Mouse (Mus musculus) splenic B cell, adult 2 months (primary cell): Measurements from ENCODE around the gene Zbtb3.
"Not testable (repeated sequence)": the region's sequence is repeated elsewhere in the genome, so short reads cannot be mapped to it uniquely, and the experiment has no call there.

Experiments used
- DNase-seq: peaks from one replicate; pipeline ENCODE4 v3.0.0-alpha.2; 2011; ENCODE audit warnings: low read depth, low spot score
- H3K27me3 ChIP-seq: 2 replicates; pipeline ENCODE4 v1.6.1; 2012; ENCODE audit warnings: mild to moderate bottlenecking, low read length, moderate library complexity, mixed read lengths; ENCODE audit not compliant: control insufficient read depth, poor library complexity, insufficient read depth, severe bottlenecking
- H3K36me3 ChIP-seq: 2 replicates; pipeline ENCODE4 v1.6.1; 2012; ENCODE audit warnings: mild to moderate bottlenecking, low read length, moderate library complexity, mixed read lengths; ENCODE audit not compliant: control insufficient read depth, poor library complexity, insufficient read depth, severe bottlenecking

The Zbtb3 gene

GRCm38 (mm10) chr19:8819596-8820423 lies 17.5 kb downstream of the Zbtb3 start, which contains the start of gene Hnrnpul2:
Hnrnpul2 (plus strand) TSS chr19:8820010.
- DNase-seq: peak; percentile 100
- Histone ChIP-seq H3K36me3 (peaks cover 13% of the 10 kb centered on the region), H3K27me3 (no peaks in the 10 kb centered on the region)

DNA sequence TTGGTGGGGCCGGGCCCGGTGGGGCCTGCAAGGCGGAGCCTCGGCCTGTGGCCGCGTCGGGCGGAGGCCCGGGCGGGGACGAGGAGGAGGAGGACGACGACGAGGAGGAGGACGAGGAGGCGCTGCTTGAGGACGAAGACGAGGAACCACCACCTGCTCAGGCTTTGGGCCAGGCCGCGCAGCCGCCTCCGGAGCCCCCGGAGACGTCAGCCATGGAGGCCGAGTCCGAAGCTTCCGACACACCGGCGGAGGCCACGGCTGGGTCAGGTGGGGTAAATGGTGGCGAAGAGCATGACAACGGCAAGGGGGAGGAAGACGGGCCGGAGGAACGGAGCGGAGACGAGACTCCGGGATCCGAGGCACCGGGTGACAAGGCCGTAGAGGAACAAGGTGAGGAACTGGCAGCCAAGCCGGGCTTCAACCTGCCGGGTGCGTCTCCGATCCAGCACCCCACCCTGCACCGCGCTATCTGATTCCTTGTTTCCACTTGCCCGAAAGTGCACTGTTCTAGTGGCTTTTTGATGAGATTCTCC lies 18.1 kb downstream of the Zbtb3 start:
- peaks cover 18% of the 10 kb centered on the region for H3K36me3 ChIP-seq
- no peak for DNase-seq
- no peaks in the 10 kb centered on the region for H3K27me3 ChIP-seq

DNA sequence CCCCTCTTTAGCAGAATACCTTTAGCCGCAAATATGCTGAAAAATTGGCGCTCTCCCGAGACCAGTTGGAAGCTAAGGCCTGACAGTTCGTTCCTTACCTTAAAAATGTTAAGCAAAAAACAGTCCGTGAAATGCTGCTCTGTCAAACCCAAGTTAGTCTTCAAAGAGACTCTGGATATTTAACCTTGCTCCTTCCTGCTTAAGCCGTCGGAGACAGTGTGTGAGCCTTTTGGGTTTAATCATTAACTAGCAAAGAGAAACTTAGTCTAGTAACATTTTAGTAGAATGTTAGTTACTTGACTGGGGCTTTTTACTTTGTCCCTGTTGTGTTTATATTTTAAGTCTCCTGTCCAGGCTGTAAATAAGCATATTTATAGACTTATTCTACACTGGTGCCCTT lies 18.8 kb downstream of the Zbtb3 start:
- Histone ChIP-seq H3K27me3 (no peaks in the 10 kb centered on the region), H3K36me3 (peaks cover 19% of the 10 kb centered on the region)
- DNase-seq: no peak

GRCm38 (mm10) chr19:8822696-8823095 lies 20.3 kb downstream of the Zbtb3 start:
- DNase-seq: no peak

DNA sequence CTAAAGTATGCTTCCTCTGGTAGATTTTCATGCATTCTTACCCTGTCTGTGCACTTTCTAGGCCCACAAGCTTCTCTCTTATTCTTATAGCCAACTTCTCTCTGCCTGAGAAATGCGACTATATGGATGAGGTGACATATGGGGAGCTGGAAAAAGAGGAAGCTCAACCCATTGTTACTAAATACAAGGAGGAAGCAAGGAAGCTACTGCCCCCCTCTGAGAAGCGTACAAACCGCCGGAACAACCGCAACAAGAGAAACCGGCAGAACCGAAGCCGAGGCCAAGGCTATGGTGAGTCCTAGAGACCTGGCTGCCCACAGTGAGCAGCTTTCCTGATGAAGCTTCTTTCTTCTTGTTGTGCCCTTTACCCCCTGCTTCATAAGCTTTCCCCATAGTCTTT lies 27.3 kb downstream of the Zbtb3 start, which contains the start of gene AC129217.1:
Gene AC129217.1, plus strand, starts transcription at position 114 of the 400 bp plus-strand sequence.
- Histone ChIP-seq H3K36me3 (peaks cover 46% of the 10 kb centered on the region), H3K27me3 (no peaks in the 10 kb centered on the region)
- no peak for DNase-seq

More at GRCm38 (mm10) chr19:8822696-8823095, 20.3 kb downstream of the Zbtb3 start:
- no peaks in the 10 kb centered on the region for H3K27me3 ChIP-seq
- peaks cover 25% of the 10 kb centered on the region for H3K36me3 ChIP-seq

DNA sequence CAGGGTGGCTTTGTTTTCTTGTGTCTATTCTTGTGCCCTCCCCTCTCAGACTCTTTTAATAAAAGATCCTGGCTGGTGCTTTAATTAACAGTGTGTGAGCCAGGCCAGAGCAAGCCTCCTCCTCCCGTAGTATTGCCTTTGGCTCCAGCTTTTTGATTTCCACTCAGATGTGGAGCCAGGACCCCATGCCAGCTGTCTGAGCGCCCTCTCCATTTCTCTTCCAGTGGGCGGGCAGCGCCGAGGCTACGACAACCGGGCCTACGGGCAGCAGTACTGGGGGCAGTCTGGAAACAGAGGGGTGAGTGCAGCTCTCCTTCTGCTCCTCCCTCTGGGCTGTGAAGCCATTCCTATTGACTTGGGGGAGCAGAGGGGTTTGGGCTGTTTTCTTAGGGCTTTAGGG lies 28.3 kb downstream of the Zbtb3 start:
- DNase-seq: no peak
- H3K36me3 ChIP-seq: peaks cover 39% of the 10 kb centered on the region
- no peaks in the 10 kb centered on the region for H3K27me3 ChIP-seq

DNA sequence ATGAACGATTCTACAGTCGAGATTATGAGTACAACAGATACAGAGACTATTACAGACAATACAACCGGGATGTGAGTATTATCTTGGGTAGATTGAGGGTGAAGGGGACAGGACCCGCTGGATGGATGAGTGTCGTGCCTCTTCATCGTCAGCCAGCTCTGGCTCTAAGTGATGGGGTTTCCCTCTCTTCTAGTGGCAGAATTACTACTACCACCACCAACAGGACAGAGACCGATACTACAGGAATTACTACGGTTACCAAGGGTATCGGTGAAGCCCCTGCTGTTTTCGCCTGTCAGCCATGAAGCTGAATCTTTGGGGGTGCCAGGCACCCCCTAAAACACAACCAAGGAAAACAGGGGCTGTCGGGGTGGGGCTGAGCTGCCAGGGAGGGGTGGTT lies 28.9 kb downstream of the Zbtb3 start:
- no peak for DNase-seq
- H3K36me3 ChIP-seq: peaks cover 36% of the 10 kb centered on the region
- H3K27me3 ChIP-seq: no peaks in the 10 kb centered on the region

DNA sequence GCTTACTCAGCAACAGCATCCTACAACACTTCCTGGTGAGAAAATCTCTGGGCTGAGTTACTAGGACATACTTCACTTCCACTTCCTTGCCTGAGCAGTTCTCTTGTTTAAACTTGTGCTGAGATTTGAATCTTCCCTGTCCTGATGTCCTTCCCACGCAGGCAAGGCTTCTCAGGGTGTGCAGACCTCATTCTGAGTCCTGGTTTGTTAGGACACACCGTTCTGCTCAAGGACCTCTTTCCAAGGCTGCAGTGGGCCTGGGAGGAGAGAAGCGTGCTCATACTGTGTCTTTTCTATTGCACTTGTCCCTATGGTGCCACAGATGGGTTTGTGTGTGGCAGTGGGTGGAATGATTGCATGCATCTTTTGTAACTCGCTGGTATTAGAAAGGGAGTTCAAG lies 30.6 kb downstream of the Zbtb3 start:
- Histone ChIP-seq H3K36me3 (peaks cover 29% of the 10 kb centered on the region), H3K27me3 (no peaks in the 10 kb centered on the region)
- no peak for DNase-seq

GRCm38 (mm10) chr19:8836327-8836726 lies 34.0 kb downstream of the Zbtb3 start:
- not testable (repeated sequence) for H3K27me3 ChIP-seq, DNase-seq
- H3K36me3 ChIP-seq: peaks cover 12% of the 10 kb centered on the region; the same call in 1 of the 2 replicates

- H3K36me3 ChIP-seq: peaks cover 7% of the 10 kb centered on the region; the same call in 1 of the 2 replicates
- DNase-seq: peak; percentile 81
Observed at GRCm38 (mm10) chr19:8837251-8837791, 35.0 kb downstream of the Zbtb3 start, which contains the start of gene Bscl2. Bscl2 (plus strand) TSS chr19:8837467.

GRCm38 (mm10) chr19:8838041-8838730 lies 35.8 kb downstream of the Zbtb3 start:
- Histone ChIP-seq H3K27me3 (no peaks in the 10 kb centered on the region), H3K36me3 (peaks cover 5% of the 10 kb centered on the region; the same call in 1 of the 2 replicates)
- peak; percentile 16 for DNase-seq

More at GRCm38 (mm10) chr19:8837251-8837791, 35.0 kb downstream of the Zbtb3 start, which contains the start of gene Bscl2:
- H3K27me3 ChIP-seq: no peaks in the 10 kb centered on the region

- Histone ChIP-seq H3K36me3 (peaks cover 5% of the 10 kb centered on the region; the same call in 1 of the 2 replicates), H3K27me3 (no peaks in the 10 kb centered on the region)
- no peak for DNase-seq
Observed at GRCm38 (mm10) chr19:8839103-8839907, 37.0 kb downstream of the Zbtb3 start, which contains the start of gene Gng3. Gng3 (minus strand) TSS chr19:8839194.

GRCm38 (mm10) chr19:8839908-8840791 lies 37.8 kb downstream of the Zbtb3 start:
- DNase-seq: peak; percentile 65
- 0 out of 2 replicates have a peak, but pooled peaks cover 2% of the 10 kb centered on the region for H3K36me3 ChIP-seq
- H3K27me3 ChIP-seq: no peaks in the 10 kb centered on the region
